In genomic region chr14:114856243-114857031, GRCm38 (mm10) we compare ENCODE assay signal across 9 mouse cellular contexts.
DNase-seq lines count a peak whose midpoint lies in the region; ATAC-seq and TF ChIP-seq lines count a peak whose summit lies in the region.
"Had no signal": no experiment of that assay in that cellular context is flagged by ENCODE, and none has a peak within 500 bp of the region (broad histone marks: within the 10 kb centered on the region; RNA-seq: fewer than 3 reads in every experiment).

No protein-coding gene starts in this region.

- DNase-seq in liver, adult 2 months (ENCODE audit: extremely low read depth, low read depth, low spot score): peak; percentile 33
- no peak for DNase-seq in liver, postnatal 0 days
- peak; percentile 56 for DNase-seq in retina, postnatal 1 day
- DNase-seq in lung, postnatal 4 days: no peak
- DNase-seq in cerebellum, postnatal 14 days: no peak
- DNase-seq: heart, postnatal 36 days had no signal

- H3K79me2 ChIP-seq in liver, adult 2 months (ENCODE audit: control insufficient read depth, insufficient read depth, low read length): no peaks in the 10 kb centered on the region

- no peak for TF ChIP-seq POLR2A in liver, adult 2 months (IDR thresholded peaks at IDR 0.05; ENCODE audit: extremely low read depth, insufficient read depth, low read length)

- H3K27me3 ChIP-seq in liver, adult 2 months (ENCODE audit: control insufficient read depth, insufficient read depth, low read length): no peaks in the 10 kb centered on the region
- H3K27me3 ChIP-seq in liver, postnatal 0 days (ENCODE audit: insufficient read depth, low read length): no peaks in the 10 kb centered on the region
- H3K27me3 ChIP-seq in hindbrain, embryonic 13.5 days: no peaks in the 10 kb centered on the region
- 0 out of 2 replicates have a peak, but pooled peaks cover 3% of the 10 kb centered on the region for H3K27me3 ChIP-seq in limb, embryonic 13.5 days

- peaks cover 4% of the 10 kb centered on the region for H3K4me1 ChIP-seq in liver, adult 2 months (ENCODE audit: control insufficient read depth, insufficient read depth, low read length)
- H3K4me1 ChIP-seq in liver, postnatal 0 days (ENCODE audit: insufficient read depth): no peaks in the 10 kb centered on the region; the same call in 1 of the 2 replicates
- peaks cover 16% of the 10 kb centered on the region for H3K4me1 ChIP-seq in hindbrain, embryonic 13.5 days (replicated peaks)
- peaks cover 28% of the 10 kb centered on the region for H3K4me1 ChIP-seq in limb, embryonic 13.5 days

- no peak for TF ChIP-seq EP300 in liver, postnatal 0 days (IDR thresholded peaks at IDR 0.05; ENCODE audit: low read depth)

- TF ChIP-seq CTCF in liver, adult 2 months (IDR thresholded peaks at IDR 0.05; ENCODE audit: low read depth, low read length): no peak
- TF ChIP-seq CTCF in liver, postnatal 0 days (IDR thresholded peaks at IDR 0.05; ENCODE audit: low read depth): no peak

- H3K9me3 ChIP-seq in liver, postnatal 0 days (ENCODE audit: low read length): no peaks in the 10 kb centered on the region
- H3K9me3 ChIP-seq in hindbrain, embryonic 13.5 days: no peaks in the 10 kb centered on the region
- H3K9me3 ChIP-seq in limb, embryonic 13.5 days: no peaks in the 10 kb centered on the region

- no peak overlapping the region for H3K4me2 ChIP-seq in liver, postnatal 0 days (ENCODE audit: low read depth, low read length)
- H3K4me2 ChIP-seq in hindbrain, embryonic 13.5 days: peak overlapping the region; percentile 27
- peak overlapping the region; percentile 46 for H3K4me2 ChIP-seq in limb, embryonic 13.5 days (replicated peaks)

- H3K36me3 ChIP-seq in liver, adult 2 months (ENCODE audit: control insufficient read depth, insufficient read depth, low read length): no peaks in the 10 kb centered on the region
- no peaks in the 10 kb centered on the region for H3K36me3 ChIP-seq in liver, postnatal 0 days (replicated peaks; ENCODE audit: insufficient read depth, low read length)
- no peaks in the 10 kb centered on the region for H3K36me3 ChIP-seq in hindbrain, embryonic 13.5 days
- no peaks in the 10 kb centered on the region for H3K36me3 ChIP-seq in limb, embryonic 13.5 days

- WGBS in liver, adult 2 months: 55% methylated on average over 18 of the region's 18 CpGs
- WGBS in liver, postnatal 0 days (ENCODE audit: insufficient replicate concordance): 62% methylated on average over 18 of the region's 18 CpGs
- WGBS in hindbrain, embryonic 13.5 days: 25% methylated on average over 18 of the region's 18 CpGs
- WGBS in limb, embryonic 13.5 days: 14% methylated on average over 18 of the region's 18 CpGs

- peak overlapping the region; percentile 13; the same call in 1 of the 2 replicates for H3K27ac ChIP-seq in liver, adult 2 months (replicated peaks; ENCODE audit: insufficient read depth, low read depth, low read length)
- H3K27ac ChIP-seq in liver, postnatal 0 days (ENCODE audit: low read depth): no peak overlapping the region
- no peak overlapping the region for H3K27ac ChIP-seq in hindbrain, embryonic 13.5 days
- H3K27ac ChIP-seq in limb, embryonic 13.5 days: no peak overlapping the region
- H3K27ac ChIP-seq: macrophage had no signal

- no peak overlapping the region for H3K4me3 ChIP-seq in liver, adult 2 months (ENCODE audit: insufficient read depth, low read depth, low read length)
- H3K4me3 ChIP-seq in liver, postnatal 0 days (ENCODE audit: low read depth, low read length): no peak overlapping the region
- no peak overlapping the region for H3K4me3 ChIP-seq in hindbrain, embryonic 13.5 days
- peak overlapping the region; percentile 5; the same call in 1 of the 2 replicates for H3K4me3 ChIP-seq in limb, embryonic 13.5 days

- no peak overlapping the region for H3K9ac ChIP-seq in liver, adult 2 months (ENCODE audit: low read depth, low read length)
- H3K9ac ChIP-seq in liver, postnatal 0 days (replicated peaks): no peak overlapping the region
- no peak overlapping the region for H3K9ac ChIP-seq in hindbrain, embryonic 13.5 days
- 0 out of 2 replicates have a peak overlapping the region, but pooled peaks have one; percentile 25 for H3K9ac ChIP-seq in limb, embryonic 13.5 days

- ATAC-seq in liver, postnatal 0 days: no peak
- no peak; the same call in 1 of the 2 replicates for ATAC-seq in hindbrain, embryonic 13.5 days (ENCODE audit: low FRiP score)
- ATAC-seq in limb, embryonic 13.5 days (ENCODE audit: low FRiP score, low read depth): no peak

Comparison
In these comparisons a context has a peak if more than half of its experiments do, and no peak if none do; other contexts are left out.
1. DNase-seq: peak in liver, adult 2 months (single experiment) and retina, postnatal 1 day (single experiment); none in liver, postnatal 0 days (single experiment), lung, postnatal 4 days (0 of 2) and cerebellum, postnatal 14 days (0 of 2).